Mouse (Mus musculus) kidney, adult 2 months (tissue): ENCODE measurements at regions not wholly inside any gene's neighbourhood (a gene's known extent, or its start where the extent isn't known, plus 50 kb on each side); places are given as distances from the start of the nearest gene placed in this dataset.
A peak's percentile ranks its signal among the peaks of the same experiment; 100 is the strongest.

Experiments used
- DNase-seq: peaks from one replicate; pipeline ENCODE4 v3.0.0; 2021
- H3K27ac ChIP-seq: fragments of 200-500 bp; 2 replicates; pipeline ENCODE4 v1.5.1; 2012; ENCODE audit warnings: low read depth, low read length, control low read depth, inconsistent platforms; ENCODE audit not compliant: insufficient read depth
- H3K27me3 ChIP-seq: fragments of 200-500 bp; replicated peaks from 2 replicates; pipeline ENCODE4 v1.6.1; 2012; ENCODE audit warnings: mild to moderate bottlenecking, moderate library complexity, low read length, inconsistent platforms; ENCODE audit not compliant: control insufficient read depth, insufficient read depth
- H3K36me3 ChIP-seq: fragments of 200-500 bp; 2 replicates; pipeline ENCODE4 v1.6.1; 2012; ENCODE audit warnings: mild to moderate bottlenecking, moderate library complexity, low read length, inconsistent platforms; ENCODE audit not compliant: control insufficient read depth, insufficient read depth
- H3K4me1 ChIP-seq: fragments of 200-500 bp; 2 replicates; pipeline ENCODE4 v1.6.1; 2011; ENCODE audit warnings: low read length; ENCODE audit not compliant: control insufficient read depth, insufficient read depth
- H3K4me3 ChIP-seq: fragments of 200-500 bp; 2 replicates; pipeline ENCODE4 v1.5.1; 2011; ENCODE audit warnings: mild to moderate bottlenecking, low read depth, low read length, control low read depth; ENCODE audit not compliant: insufficient read depth
- CTCF ChIP-seq: fragments of 200-500 bp; conservative IDR thresholded peaks from 2 replicates; pipeline ENCODE4 v1.5.1; 2011; ENCODE audit warnings: low read depth, mild to moderate bottlenecking, control low read depth, low read length, moderate library complexity, mixed read lengths; ENCODE audit not compliant: insufficient read depth, insufficient read length
- POLR2A ChIP-seq: fragments of 200-500 bp; IDR thresholded peaks from one replicate; pipeline ENCODE4 v1.6.1; 2011; ENCODE audit warnings: low read depth, low read length, control low read depth
- WGBS: fragments of 180-500 bp; shearing (Covaris S2); methylation state at CpG from one replicate; pipeline ENCODE4 v1.1.7; 2018; 5-methylcytosine and 5-hydroxymethylcytosine counted together

DNA sequence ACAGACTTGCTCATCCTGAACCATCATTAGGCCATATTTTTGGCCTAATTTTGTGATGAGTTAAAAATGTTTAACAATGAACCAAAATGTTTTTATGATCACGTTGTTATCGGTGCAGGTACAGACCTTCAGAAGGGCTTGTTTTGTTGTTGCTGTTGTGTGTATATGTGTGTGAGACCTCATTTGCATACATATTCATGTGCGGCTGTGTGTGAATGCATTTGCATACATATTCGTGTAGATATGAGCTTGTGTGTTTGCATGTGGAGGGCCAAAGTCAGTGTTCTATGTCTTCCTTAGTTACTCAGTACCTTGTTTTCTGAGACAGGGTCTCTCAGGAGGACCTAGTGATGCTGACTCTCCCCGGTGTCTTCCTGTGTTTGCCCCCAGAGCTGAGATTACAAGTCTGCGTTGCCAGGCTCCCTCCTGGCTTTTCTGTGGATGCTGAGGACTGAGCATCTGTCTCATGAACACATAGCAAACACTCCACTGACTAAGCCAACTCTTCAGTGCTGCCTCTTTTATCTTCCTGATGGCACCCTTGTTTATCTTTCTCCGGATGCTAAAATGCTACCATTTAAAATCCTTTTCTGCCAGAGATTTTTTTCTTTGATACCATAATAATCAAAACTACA lies 726.5 kb upstream of the Pfkp start:
- WGBS, result 86% methylated on average over 7 of the region's 7 CpGs

DNA sequence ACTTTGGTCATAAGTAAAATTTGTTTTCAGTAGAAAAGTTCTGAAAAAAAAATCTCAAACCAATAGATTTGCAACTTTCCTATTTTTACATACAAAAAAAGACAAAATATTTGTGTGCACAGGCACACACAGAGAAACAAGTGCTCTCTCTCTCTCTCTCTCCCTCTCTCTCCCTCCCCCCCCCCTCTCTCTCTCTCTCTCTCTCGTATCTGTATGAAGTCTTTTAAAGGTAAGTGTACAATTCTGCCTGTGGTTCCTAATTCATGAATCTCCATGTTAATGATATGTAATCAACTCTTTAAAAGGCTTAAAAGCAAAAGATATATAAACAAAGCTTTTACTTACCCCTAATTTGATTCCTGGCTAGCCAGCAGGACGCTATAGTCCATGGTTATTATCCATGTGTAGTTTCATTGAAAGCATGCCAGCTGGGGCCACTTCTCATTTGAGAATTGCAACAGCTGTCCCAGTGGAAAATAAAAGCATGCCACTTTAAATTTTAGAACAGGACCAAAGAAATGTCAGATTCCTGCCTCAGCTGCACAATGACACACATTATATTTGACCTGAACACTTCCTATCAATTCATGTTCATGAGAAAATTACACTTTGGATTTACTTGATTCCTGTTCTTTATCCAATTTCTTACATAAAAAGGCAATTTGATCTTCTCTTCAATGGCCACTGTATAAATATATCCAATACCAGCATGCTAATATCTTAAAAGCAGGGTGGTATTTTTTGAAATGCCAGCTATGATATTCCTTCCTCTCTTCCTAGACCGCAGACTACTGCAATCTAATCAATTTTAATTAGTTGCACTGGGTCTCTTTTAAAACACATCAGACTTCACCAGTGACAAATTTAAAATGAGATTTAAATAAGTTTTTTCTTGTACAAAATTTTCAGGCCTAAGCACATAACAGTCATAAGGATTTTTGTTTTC lies 766.0 kb upstream of the Pfkp start:
- TF ChIP-seq POLR2A (no peak), CTCF (no peak)
- Histone ChIP-seq H3K4me3 (no peak overlapping the region), H3K27ac (no peak overlapping the region), H3K4me1 (no peaks in the 10 kb centered on the region), H3K27me3 (no peaks in the 10 kb centered on the region), H3K36me3 (no peaks in the 10 kb centered on the region)
- no peak for DNase-seq
- 63% methylated on average over 3 of the region's 3 CpGs for WGBS

More for the DNA sequence above, 726.5 kb upstream of the Pfkp start:
- Histone ChIP-seq H3K27me3 (no peaks in the 10 kb centered on the region), H3K36me3 (no peaks in the 10 kb centered on the region), H3K4me1 (no peaks in the 10 kb centered on the region), H3K27ac (no peak overlapping the region), H3K4me3 (no peak overlapping the region)
- TF ChIP-seq POLR2A (no peak), CTCF (no peak)
- no peak for DNase-seq

DNA sequence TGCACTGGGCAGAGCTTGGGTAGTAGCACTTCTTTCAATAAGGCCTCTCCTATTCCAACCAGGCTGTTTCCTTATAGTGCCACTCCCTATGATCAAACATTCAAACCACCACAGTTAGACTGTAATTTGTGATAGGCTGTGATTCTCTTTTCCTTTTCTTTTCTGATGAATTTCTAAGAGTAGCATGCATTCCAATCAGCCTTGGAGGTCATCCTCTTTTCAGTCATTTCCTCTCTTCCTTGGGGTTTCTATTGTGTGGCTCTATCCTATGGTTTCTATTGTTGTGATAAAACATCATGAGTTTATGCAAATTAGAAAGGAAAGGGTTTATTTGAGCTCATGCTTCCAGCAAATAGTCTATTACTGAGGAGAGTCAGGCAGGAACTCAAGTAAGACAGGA lies 774.9 kb upstream of the Adarb2 start:
- Histone ChIP-seq H3K4me1 (no peaks in the 10 kb centered on the region), H3K4me3 (no peak overlapping the region), H3K36me3 (no peaks in the 10 kb centered on the region), H3K27ac (no peak overlapping the region), H3K27me3 (no peaks in the 10 kb centered on the region)
- TF ChIP-seq CTCF (no peak), POLR2A (no peak)
- no peak for DNase-seq

DNA sequence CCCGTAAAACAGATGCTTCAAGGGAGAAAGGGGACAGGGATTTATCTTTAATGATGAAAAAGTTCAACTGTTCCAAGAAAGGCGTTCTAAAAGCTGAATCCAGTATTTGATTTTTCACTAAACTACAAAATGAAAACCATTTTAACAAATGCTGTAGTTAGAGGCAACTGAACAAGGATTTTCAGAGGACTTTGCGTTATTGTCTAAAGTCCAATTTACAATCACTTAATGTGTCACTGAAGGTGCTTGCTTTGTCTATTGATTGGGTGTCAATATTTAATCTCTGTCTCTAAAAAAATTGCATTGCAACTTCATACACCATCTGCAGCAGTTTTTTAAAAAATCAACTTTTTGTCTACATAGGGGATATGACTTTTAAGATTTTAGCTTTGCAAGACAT lies 773.4 kb upstream of the Adarb2 start:
- Histone ChIP-seq H3K4me3 (no peak overlapping the region), H3K27me3 (no peaks in the 10 kb centered on the region), H3K4me1 (no peaks in the 10 kb centered on the region), H3K27ac (no peak overlapping the region), H3K36me3 (no peaks in the 10 kb centered on the region)
- no peak for TF ChIP-seq CTCF
- TF ChIP-seq POLR2A, result no peak
- peak; percentile 1 for DNase-seq
- WGBS, result 71% methylated on average over 3 of the region's 3 CpGs

DNA sequence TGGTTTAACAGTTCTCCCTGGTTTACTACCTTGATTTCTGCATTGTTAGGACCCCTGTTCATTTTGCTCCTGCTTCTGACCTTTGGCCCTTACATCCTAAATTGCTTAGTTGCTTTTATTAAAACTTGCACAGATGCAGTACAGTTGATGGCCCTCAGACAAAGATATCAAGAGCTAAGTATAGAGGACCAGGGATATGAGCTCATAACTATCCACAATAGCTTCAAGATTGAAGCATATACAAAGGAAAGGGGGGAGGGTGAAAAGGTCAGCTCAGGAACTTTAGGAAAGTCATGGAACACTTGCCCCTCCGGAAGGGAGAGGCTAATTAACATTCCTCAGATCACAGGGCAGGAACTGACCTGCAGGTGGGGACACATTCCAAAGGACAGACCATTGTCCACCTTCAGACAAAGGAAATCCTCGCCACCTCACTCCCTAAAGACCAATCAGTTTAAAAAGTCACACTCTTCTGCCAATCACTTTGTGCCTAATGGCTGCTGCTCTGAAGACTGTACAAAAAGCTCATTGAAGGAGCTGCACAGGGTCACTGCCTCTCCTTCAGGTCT lies 751.1 kb upstream of the Adarb2 start:
- 17% methylated on average over 2 of the region's 2 CpGs for WGBS
- no peak overlapping the region for H3K27ac ChIP-seq
- H3K4me1 ChIP-seq, result no peaks in the 10 kb centered on the region
- TF ChIP-seq CTCF (no peak), POLR2A (no peak)
- DNase-seq, result no peak
- no peaks in the 10 kb centered on the region for H3K36me3 ChIP-seq
- H3K27me3 ChIP-seq, result no peaks in the 10 kb centered on the region
- H3K4me3 ChIP-seq, result no peak overlapping the region

DNA sequence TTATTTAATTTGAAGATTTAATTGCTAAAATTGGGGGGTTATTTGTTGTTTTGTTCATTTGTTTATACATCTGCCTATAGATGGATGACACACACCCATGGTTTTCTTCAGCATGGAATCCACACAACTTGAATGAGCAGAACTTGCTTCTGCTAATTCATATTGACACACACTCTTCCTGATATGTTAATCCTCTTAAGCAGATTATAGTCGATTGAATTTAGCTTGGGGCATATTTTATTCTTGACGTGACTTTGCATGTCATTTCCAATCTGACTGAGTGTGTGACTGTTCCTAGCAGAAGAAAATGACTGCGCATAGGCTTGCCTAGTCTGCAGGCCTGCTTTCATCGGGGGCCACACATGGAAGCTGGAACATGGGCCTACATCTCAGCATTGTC lies 727.0 kb upstream of the Adarb2 start:
- no peaks in the 10 kb centered on the region for H3K36me3 ChIP-seq
- no peaks in the 10 kb centered on the region for H3K4me1 ChIP-seq
- 85% methylated on average over 4 of the region's 4 CpGs for WGBS
- no peak overlapping the region for H3K27ac ChIP-seq
- H3K27me3 ChIP-seq, result no peaks in the 10 kb centered on the region
- no peak for DNase-seq
- TF ChIP-seq CTCF (no peak), POLR2A (no peak)
- H3K4me3 ChIP-seq, result no peak overlapping the region

DNA sequence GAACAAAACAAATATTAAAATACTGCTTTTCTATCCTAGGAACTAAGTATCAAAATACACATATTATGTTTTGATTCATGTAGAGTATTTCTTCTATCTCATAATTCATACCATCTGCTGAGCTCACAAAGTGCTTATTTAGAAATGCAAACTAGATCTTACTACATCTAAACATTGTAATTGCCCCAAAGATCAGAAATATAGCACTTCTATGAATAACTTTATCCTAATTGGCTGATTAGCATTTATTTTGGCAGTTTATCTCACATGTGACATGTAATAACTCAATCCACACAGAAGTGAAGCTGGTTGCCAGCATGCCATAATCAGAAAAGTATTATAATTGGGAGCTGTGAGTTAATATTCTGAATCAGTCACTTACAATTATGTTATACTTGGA lies 684.6 kb upstream of the Adarb2 start:
- TF ChIP-seq POLR2A (no peak), CTCF (no peak)
- H3K4me1 ChIP-seq, result no peaks in the 10 kb centered on the region
- no peak overlapping the region for H3K4me3 ChIP-seq
- no peak for DNase-seq
- H3K36me3 ChIP-seq, result no peaks in the 10 kb centered on the region
- H3K27me3 ChIP-seq, result no peaks in the 10 kb centered on the region
- no peak overlapping the region for H3K27ac ChIP-seq
